Mouse (Mus musculus) forebrain, embryonic 15.5 days (tissue): ENCODE data around the gene Ncmap. TPM values are rescaled to one million over a fixed set of nuclear protein-coding genes. Genes with fewer than 3 reads are reported as not detected.

Experiments
- ATAC-seq: fragments of 200-750 bp; cut with Nextera tagmentation; replicated peaks from 2 replicates; pipeline ENCODE4 v1.8.0; 2017; ENCODE audit warnings: mild to moderate bottlenecking, moderate TSS enrichment, moderate library complexity
- H3K27ac ChIP-seq: fragments of 300-500 bp; sonication (generic); replicated peaks from 2 replicates; pipeline ENCODE4 v1.5.1; 2015; ENCODE audit warnings: mild to moderate bottlenecking, inconsistent platforms
- H3K27me3 ChIP-seq: fragments of 300-500 bp; sonication (generic); 2 replicates; pipeline ENCODE4 v1.6.1; 2015; ENCODE audit warnings: inconsistent platforms
- H3K36me3 ChIP-seq: fragments of 300-500 bp; sonication (generic); 2 replicates; pipeline ENCODE4 v1.6.1; 2015; ENCODE audit warnings: mild to moderate bottlenecking, inconsistent platforms
- H3K4me1 ChIP-seq: fragments of 300-500 bp; sonication (generic); 2 replicates; pipeline ENCODE4 v1.6.1; 2015; ENCODE audit warnings: inconsistent platforms
- H3K4me2 ChIP-seq: fragments of 300-500 bp; sonication (generic); replicated peaks from 2 replicates; pipeline ENCODE4 v1.6.1; 2015; ENCODE audit warnings: mild to moderate bottlenecking, inconsistent platforms
- H3K4me3 ChIP-seq: fragments of 300-500 bp; sonication (generic); 2 replicates; pipeline ENCODE4 v1.5.1; 2015; ENCODE audit warnings: mild to moderate bottlenecking, inconsistent platforms
- H3K9ac ChIP-seq: fragments of 300-500 bp; sonication (generic); replicated peaks from 2 replicates; pipeline ENCODE4 v1.6.1; 2015; ENCODE audit warnings: mild to moderate bottlenecking, inconsistent platforms
- H3K9me3 ChIP-seq: fragments of 300-500 bp; sonication (generic); 2 replicates; pipeline ENCODE4 v1.6.1; 2016; ENCODE audit warnings: inconsistent platforms
- WGBS: fragments of 180-500 bp; shearing (Covaris S2); methylation state at CpG from one replicate; pipeline ENCODE4 v1.1.7; 2015; ENCODE audit warnings: mixed read lengths; 5-methylcytosine and 5-hydroxymethylcytosine counted together
- polyA plus RNA-seq: library from polyadenylated mRNA; unstranded; fragments of >200 nt; fragmentation: Nextera tagmentation; extraction: Ambion mirVana; gene quantifications from 2 replicates; pipeline ENCODE4 v1.2.1, GENCODE M21; 2015

Ncmap gene
- 0.50 and 0.63 TPM in 2 replicates for polyA plus RNA-seq

DNA sequence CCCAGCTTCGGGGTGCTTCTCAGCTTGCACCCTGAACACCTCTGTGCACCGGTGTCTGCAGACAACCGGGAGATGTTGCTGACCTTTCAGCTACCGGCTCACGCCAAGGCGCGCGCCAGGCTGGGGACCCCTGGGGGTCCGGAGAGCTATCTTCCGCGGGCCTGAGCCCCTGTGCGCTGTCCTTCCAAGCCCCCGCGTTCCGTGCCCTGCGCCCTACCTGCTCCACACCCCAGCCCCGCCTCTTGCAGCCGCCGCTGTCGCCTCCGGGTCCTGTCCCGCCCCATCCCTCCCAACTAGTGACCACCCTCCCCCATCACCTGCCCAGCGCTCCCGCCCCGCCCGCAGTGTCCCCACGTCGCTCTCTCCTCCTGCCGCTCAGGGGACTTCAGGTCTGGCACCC lies at the start of gene Ncmap:
TSS of gene Ncmap (minus strand) at position 237 of the 400 bp plus-strand sequence.
- WGBS, result under 1% methylated on average over 28 of the region's 29 CpGs
- no peaks in the 10 kb centered on the region for H3K9me3 ChIP-seq
- peak within 1 kb of the TSS; percentile 29 for H3K4me3 ChIP-seq
- no peak for ATAC-seq
- no peak within 1 kb of the TSS for H3K27ac ChIP-seq
- H3K36me3 ChIP-seq, result no peaks in the 10 kb centered on the region
- no peak within 1 kb of the TSS for H3K9ac ChIP-seq
- peaks cover 9% of the 10 kb centered on the region for H3K4me1 ChIP-seq
- H3K4me2 ChIP-seq, result peak within 1 kb of the TSS; percentile 47
- peaks cover 32% of the 10 kb centered on the region for H3K27me3 ChIP-seq

DNA sequence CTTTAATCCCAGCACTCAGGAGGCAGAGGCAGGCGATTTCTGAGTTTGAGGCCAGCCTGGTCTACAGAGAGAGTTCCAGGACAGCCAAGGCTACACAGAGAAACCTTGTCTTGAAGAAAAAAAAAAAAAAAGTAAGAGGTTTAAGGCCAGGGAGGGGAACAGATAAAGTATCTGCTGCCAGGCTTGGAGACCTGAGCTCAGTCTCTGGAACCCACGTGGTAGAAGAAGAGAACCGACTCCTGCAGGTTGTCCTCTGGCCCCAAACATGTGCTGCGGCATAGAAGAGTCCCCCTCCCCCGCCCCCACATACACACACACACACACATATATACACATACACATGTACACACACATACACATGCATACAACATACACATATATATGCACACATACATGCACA lies 44.4 kb upstream of the Ncmap start:
- H3K27me3 ChIP-seq, result no peaks in the 10 kb centered on the region
- WGBS, result 85% methylated on average over 5 of the region's 5 CpGs
- no peak overlapping the region for H3K4me3 ChIP-seq
- H3K9ac ChIP-seq, result no peak overlapping the region
- H3K9me3 ChIP-seq, result no peaks in the 10 kb centered on the region
- H3K27ac ChIP-seq, result no peak overlapping the region
- no peaks in the 10 kb centered on the region for H3K36me3 ChIP-seq
- ATAC-seq, result no peak
- H3K4me1 ChIP-seq, result peaks cover 6% of the 10 kb centered on the region
- no peak overlapping the region for H3K4me2 ChIP-seq

DNA sequence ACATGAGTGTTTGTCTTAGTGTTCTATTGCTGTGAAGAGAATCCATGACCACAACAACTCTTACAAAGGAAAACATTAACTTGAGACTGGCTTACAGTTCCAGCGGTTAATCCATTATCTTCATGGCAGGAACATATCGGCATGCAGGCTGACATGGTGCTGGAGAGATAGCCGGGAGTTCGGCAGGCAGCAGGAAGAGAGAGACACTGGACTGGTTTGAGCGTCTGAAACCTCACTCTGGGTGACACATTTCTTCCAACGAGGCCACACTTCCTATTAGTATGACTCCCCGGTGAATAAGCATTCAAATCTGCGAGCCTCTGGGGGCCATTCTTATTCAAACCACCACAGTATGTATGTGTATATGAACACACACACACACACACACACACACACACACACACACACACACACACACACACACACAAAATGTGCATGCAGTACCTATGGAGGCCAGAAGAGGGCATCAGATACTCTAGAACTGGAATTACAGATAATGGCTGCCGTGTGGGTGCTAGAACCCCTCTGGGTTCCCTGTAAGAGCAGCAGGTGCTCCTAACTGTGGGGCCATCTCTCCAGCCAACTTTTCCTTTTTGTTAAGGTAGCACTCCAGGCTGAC lies 42.0 kb upstream of the Ncmap start:
- Histone ChIP-seq H3K27ac (no peak overlapping the region), H3K4me2 (no peak overlapping the region), H3K36me3 (no peaks in the 10 kb centered on the region), H3K27me3 (no peaks in the 10 kb centered on the region), H3K4me1 (peaks cover 6% of the 10 kb centered on the region), H3K9me3 (no peaks in the 10 kb centered on the region), H3K4me3 (no peak overlapping the region), H3K9ac (no peak overlapping the region)
- WGBS, result 54% methylated on average over 9 of the region's 9 CpGs
- no peak for ATAC-seq

DNA sequence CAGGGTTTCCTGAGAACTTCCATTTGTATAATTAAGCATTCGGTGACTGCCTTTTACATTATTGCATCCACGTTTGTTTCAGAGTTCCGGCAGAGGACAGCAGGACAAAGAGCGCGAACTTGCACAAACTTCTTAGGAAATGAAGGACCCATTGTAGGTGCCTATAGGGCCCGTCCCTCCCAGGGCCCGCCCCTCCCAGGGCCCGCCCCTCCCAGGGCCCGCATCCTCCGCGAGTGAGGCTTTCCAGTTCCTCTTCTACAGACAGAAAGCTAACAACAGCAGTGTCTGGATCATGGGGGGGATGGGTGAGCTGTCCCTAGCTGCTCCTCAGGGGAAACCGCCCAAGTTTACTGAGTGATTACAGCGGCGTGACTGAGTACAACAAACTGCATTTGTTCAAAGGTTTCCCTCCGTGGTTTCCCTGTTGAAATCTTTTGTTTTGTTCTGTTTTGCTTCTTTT lies 41.2 kb upstream of the Ncmap start:
- Histone ChIP-seq H3K4me2 (peak overlapping the region; percentile 16), H3K27me3 (no peaks in the 10 kb centered on the region), H3K36me3 (no peaks in the 10 kb centered on the region), H3K27ac (no peak overlapping the region), H3K4me1 (peaks cover 11% of the 10 kb centered on the region), H3K9me3 (no peaks in the 10 kb centered on the region), H3K9ac (0 out of 2 replicates have a peak overlapping the region, but pooled peaks have one; percentile 0), H3K4me3 (no peak overlapping the region)
- ATAC-seq, result no peak
- 2% methylated on average over 15 of the region's 15 CpGs for WGBS

DNA sequence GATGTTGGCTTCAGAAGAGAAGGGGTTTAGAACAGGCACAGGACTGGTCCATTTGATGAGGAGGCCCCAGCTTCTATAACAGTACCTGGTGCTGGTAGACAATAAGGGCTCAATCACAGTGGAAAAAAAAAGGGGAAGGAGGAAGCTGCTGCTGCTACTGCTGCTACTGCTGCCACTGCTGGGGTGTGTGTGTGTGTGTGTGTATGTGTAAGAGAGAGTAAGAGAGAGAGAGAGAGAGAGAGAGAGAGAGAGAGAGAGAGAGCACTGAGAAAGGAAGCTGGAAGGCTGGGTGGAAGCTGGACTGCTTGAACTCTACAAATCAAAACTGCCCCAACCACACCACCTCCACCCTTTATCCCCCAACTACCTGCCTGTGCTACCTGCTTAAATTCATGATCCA lies 39.9 kb upstream of the Ncmap start:
- Histone ChIP-seq H3K27me3 (no peaks in the 10 kb centered on the region), H3K4me2 (no peak overlapping the region), H3K27ac (no peak overlapping the region), H3K4me1 (peaks cover 13% of the 10 kb centered on the region), H3K4me3 (no peak overlapping the region), H3K9me3 (no peaks in the 10 kb centered on the region), H3K36me3 (no peaks in the 10 kb centered on the region), H3K9ac (no peak overlapping the region)
- ATAC-seq, result no peak

DNA sequence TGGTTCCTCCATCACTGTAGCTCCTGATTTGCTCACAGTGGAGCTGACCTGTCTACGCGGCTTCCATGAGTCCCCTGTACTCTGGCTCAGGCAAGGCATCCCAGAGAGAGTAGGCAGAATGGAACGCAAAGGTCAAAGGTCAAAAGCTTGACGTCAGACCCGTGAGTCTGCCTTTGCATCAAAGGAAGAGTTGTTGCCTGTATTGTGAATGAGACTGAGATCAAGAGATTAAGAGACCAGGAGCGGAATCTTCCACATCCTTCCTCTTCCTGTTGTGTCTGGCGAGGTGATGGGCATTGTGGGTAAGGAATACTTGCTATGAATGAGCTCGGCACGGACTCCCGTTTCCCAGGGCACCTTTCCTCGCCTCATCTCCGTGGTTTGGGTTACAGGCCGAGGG lies 38.3 kb upstream of the Ncmap start:
- Histone ChIP-seq H3K4me2 (no peak overlapping the region), H3K9ac (no peak overlapping the region), H3K27me3 (no peaks in the 10 kb centered on the region), H3K27ac (no peak overlapping the region), H3K4me3 (no peak overlapping the region), H3K9me3 (no peaks in the 10 kb centered on the region), H3K36me3 (no peaks in the 10 kb centered on the region), H3K4me1 (peaks cover 13% of the 10 kb centered on the region)
- ATAC-seq, result no peak
- WGBS, result 60% methylated on average over 13 of the region's 13 CpGs

DNA sequence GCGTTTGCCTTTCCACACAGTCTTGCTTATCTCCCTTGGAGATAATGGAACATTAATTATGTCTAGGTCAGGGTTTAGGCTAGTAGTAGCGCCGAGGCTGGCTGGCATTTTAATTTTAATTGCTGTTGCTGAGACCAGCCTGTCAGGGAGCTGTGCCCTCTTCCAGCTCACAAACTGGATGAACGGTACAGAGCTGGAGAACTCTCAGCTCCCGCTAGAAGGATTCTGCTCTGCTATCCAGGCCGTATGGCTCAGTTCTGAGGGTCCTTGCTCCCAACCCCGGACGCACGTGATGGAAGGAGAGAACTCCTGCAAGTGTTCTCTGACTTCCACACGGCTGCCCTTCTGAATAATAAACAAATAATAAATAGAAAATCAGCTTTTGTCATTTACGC lies 36.4 kb upstream of the Ncmap start:
- Histone ChIP-seq H3K9ac (peak overlapping the region; percentile 70), H3K27ac (peak overlapping the region; percentile 42), H3K36me3 (no peaks in the 10 kb centered on the region), H3K27me3 (no peaks in the 10 kb centered on the region), H3K4me2 (peak overlapping the region; percentile 89), H3K4me3 (peak overlapping the region; percentile 61), H3K4me1 (peaks cover 11% of the 10 kb centered on the region), H3K9me3 (no peaks in the 10 kb centered on the region)
- peak; percentile 36; the same call in 1 of the 2 replicates for ATAC-seq
- WGBS, result 21% methylated on average over 11 of the region's 11 CpGs

DNA sequence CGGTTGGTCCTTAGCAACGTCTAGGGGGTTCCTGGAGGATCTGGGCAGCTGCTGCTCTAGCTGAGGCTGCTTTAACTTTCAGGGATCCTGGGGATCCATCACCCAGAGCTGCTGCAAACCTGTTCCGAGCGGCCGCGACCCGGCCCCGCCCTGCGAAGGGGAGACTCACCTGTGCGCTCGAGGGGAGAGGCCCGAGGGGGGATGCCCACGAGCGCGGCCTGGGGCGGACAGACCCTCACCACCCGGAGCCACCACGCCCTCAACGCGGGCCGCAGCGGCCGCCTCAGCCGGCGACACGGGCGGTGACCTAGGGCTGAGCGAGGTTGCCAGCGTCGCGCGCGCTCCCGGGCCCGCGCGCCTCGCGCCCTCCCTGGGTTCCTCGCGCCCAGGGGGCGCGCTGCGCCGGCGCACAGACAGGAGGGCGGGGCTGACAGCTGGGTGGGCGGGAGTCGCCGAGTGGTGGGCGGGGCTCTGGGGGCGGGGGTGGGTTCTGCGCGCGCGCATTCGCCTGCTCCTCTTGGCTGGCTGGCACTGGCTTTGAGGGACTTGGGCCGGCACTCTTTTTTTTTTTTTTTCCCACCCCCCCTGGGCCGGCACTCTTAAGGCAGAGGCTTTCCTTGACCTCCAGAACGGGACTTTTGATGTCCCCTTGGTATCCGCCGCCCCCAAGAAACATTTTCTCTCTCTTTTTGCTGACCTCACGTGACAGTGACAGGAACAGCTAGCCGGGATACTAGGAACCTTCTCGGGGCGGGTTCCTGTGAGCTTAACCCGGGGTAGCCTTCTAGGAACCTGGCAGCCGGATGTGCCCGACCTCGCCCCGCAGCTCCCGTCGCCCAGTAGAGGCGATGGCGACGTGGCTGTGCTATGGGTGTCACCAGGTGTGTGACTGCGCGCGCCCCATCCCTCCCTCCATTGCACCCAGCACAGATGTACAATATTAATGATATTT lies 35.7 kb upstream of the Ncmap start, which contains the start of gene Rcan3:
TSS of gene Rcan3 (minus strand) at position 411 of the 952 bp plus-strand sequence.
- peak within 1 kb of the TSS; percentile 61 for H3K4me3 ChIP-seq
- peaks cover 7% of the 10 kb centered on the region for H3K4me1 ChIP-seq
- under 1% methylated on average over 77 of the region's 79 CpGs for WGBS
- H3K27ac ChIP-seq, result peak within 1 kb of the TSS; percentile 42
- ATAC-seq, result peak; percentile 78
- H3K27me3 ChIP-seq, result no peaks in the 10 kb centered on the region
- no peaks in the 10 kb centered on the region for H3K36me3 ChIP-seq
- H3K9me3 ChIP-seq, result no peaks in the 10 kb centered on the region
- peak within 1 kb of the TSS; percentile 89 for H3K4me2 ChIP-seq
- H3K9ac ChIP-seq, result peak within 1 kb of the TSS; percentile 70

DNA sequence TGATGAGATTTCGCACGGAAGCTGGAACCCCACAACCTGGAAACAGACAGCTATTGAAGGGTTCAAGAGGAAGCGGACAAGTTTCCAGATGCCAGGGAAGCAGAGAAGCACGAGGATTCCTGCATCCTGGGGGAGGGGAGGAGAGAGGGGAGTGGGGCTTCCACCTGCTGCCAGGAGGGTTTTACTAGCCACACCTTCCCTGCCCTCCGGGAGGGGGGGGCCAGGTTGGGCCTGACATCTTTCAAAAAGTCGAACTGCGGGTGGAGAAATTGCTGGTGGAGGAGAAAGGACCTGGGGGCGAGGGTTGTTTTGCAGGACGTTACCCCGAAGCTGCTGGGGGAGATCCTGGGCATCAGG lies 35.0 kb upstream of the Ncmap start:
- 0 out of 2 replicates have a peak, but pooled peaks have one; percentile 2 for ATAC-seq
- WGBS, result 6% methylated on average over 10 of the region's 10 CpGs

DNA sequence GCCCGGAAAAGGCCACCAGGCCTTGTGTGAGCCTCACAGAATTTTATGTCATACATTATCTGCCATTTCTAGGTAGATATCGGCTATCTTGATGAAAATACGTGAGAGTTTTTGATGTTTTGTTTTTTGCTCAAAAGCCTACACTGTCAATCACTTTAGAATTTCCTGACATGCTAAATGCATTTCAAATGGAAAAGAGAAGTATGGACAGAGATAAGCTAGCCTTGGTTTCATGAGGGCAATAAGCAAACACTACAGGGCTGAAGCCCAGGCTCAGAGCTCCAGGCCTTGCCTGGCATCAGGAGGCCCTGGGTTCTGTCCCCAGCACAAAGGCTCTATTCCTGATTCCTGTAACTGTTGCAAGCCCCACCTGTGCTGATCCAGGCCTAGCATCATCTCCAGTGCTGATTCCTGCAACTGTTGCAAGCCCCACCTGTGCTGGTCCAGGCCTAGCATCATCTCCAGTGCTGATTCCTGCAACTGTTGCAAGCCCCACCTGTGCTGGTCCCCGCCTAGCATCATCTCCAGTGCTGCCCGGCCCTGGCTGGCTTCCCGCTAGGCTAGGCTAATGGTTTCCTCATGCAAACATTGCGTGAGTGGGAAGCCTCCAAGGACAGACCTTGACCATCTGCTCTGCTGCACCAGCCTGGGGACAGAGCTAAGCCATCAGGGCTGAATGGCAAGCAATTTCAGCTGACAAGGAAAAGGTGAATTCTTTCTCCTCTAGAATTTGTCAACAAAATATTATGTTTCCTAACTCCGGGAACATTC lies 32.1 kb upstream of the Ncmap start:
- peaks cover 9% of the 10 kb centered on the region for H3K4me1 ChIP-seq
- WGBS, result 82% methylated on average over 8 of the region's 8 CpGs
- no peak overlapping the region for H3K9ac ChIP-seq
- no peaks in the 10 kb centered on the region for H3K27me3 ChIP-seq
- no peak overlapping the region for H3K4me3 ChIP-seq
- no peak overlapping the region for H3K4me2 ChIP-seq
- no peaks in the 10 kb centered on the region for H3K36me3 ChIP-seq
- H3K27ac ChIP-seq, result no peak overlapping the region
- ATAC-seq, result no peak
- H3K9me3 ChIP-seq, result no peaks in the 10 kb centered on the region

More for the DNA sequence above, 35.0 kb upstream of the Ncmap start:
- no peak overlapping the region for H3K27ac ChIP-seq
- H3K9me3 ChIP-seq, result no peaks in the 10 kb centered on the region
- H3K36me3 ChIP-seq, result no peaks in the 10 kb centered on the region
- peak overlapping the region; percentile 61 for H3K4me3 ChIP-seq
- peak overlapping the region; percentile 70 for H3K9ac ChIP-seq
- peaks cover 7% of the 10 kb centered on the region for H3K4me1 ChIP-seq
- no peaks in the 10 kb centered on the region for H3K27me3 ChIP-seq
- peak overlapping the region; percentile 89 for H3K4me2 ChIP-seq

DNA sequence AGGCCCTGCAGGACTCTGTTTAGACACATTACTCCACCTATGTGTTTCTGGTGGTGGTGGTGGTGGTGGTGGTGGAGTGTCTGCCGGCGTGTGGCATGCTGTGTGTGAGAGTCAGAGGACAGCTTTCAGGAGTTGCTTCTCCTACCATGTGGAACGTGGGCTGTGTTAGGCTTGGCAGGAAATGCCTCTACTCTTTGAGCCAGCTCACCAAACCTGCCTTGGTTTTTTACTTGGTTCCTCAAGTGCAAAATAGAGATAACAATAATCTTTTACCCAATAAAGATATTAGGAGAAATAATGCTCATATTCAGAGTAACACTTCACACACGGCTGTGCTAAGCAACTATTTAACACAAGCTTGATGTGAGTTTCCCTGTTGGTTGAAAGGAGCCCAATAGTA lies 31.4 kb upstream of the Ncmap start:
- no peaks in the 10 kb centered on the region for H3K27me3 ChIP-seq
- H3K4me2 ChIP-seq, result no peak overlapping the region
- ATAC-seq, result no peak
- no peak overlapping the region for H3K9ac ChIP-seq
- H3K9me3 ChIP-seq, result no peaks in the 10 kb centered on the region
- H3K36me3 ChIP-seq, result peaks cover 3% of the 10 kb centered on the region; the same call in 1 of the 2 replicates
- H3K4me3 ChIP-seq, result no peak overlapping the region
- 90% methylated on average over 4 of the region's 4 CpGs for WGBS
- no peak overlapping the region for H3K27ac ChIP-seq
- H3K4me1 ChIP-seq, result peaks cover 10% of the 10 kb centered on the region
